In the genomic region with DNA sequence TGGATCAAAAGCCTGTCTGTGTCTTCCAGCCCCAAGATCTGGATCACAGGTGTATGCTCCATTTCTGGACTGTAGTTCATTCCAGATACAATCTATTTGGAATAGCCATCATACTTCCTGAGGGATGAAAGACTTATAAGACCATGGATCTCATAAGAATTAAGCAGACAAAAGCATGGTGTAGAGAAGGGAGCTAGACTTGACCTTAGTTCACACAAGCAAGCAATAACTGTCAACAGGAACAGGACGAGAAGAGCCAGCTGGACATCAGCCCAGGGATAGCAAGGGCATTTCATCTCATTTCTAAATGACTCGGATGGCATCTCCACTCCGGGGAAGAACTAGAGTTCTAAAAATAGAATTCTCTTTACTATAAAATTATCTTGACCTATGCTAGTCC, we compare ENCODE assay signal across 13 mouse cellular contexts. TPM values are rescaled to one million over a fixed set of nuclear protein-coding genes. Genes with fewer than 3 reads are reported as not detected.
A peak's percentile ranks its signal among the peaks of the same experiment; 100 is the strongest.
DNase-seq lines count a peak whose midpoint lies in the region; ATAC-seq lines count a peak whose summit lies in the region.
"Had no signal": no experiment of that assay in that cellular context is flagged by ENCODE, and none has a peak within 500 bp of the region (broad histone marks: within the 10 kb centered on the region; RNA-seq: fewer than 3 reads in every experiment).

No protein-coding gene starts in this region.

- H3K9me3 ChIP-seq in kidney, embryonic 16.5 days (ENCODE audit: low read length): no peaks in the 10 kb centered on the region
- H3K9me3 ChIP-seq: hindbrain, embryonic 12.5 days; midbrain, embryonic 10.5 days; neural tube, embryonic 12.5 days had no signal

- DNase-seq in kidney, postnatal 10 days: peak; percentile 21
- DNase-seq in adrenal gland, postnatal 14 days: peak; percentile 75
- peak; percentile 21 for DNase-seq in cerebellum, adult 9-11 months
- DNase-seq in heart, adult 9 months (ENCODE audit: low spot score in 2 of 2): peak; percentile 40 to 75
- no peak for DNase-seq in retina, embryonic 14.5 days (ENCODE audit: low spot score)
- DNase-seq in urinary bladder, adult 18-20 months (ENCODE audit: low spot score in 2 of 2): no peak
- DNase-seq in spleen, postnatal 4 days (ENCODE audit: low spot score in 2 of 2): no peak
- DNase-seq: liver, postnatal 0 days had no signal

- ATAC-seq in kidney, embryonic 16.5 days (ENCODE audit: low FRiP score, low TSS enrichment): no peak
- ATAC-seq: liver, postnatal 0 days had no signal

- no peaks in the 10 kb centered on the region for H3K27me3 ChIP-seq in kidney, embryonic 16.5 days (ENCODE audit: insufficient read depth, low read length)
- H3K27me3 ChIP-seq: hindbrain, embryonic 12.5 days; neural tube, embryonic 12.5 days had no signal

- H3K27ac ChIP-seq in kidney, embryonic 16.5 days (ENCODE audit: low read length): no peak overlapping the region
- H3K27ac ChIP-seq: hindbrain, embryonic 12.5 days; midbrain, embryonic 10.5 days; neural tube, embryonic 12.5 days had no signal

- H3K4me2 ChIP-seq in kidney, embryonic 16.5 days (replicated peaks; ENCODE audit: low read depth, low read length): no peak overlapping the region
- H3K4me2 ChIP-seq: hindbrain, embryonic 12.5 days; neural tube, embryonic 12.5 days had no signal

- H3K4me3 ChIP-seq in kidney, embryonic 16.5 days (ENCODE audit: low read length): no peak overlapping the region
- H3K4me3 ChIP-seq: hindbrain, embryonic 12.5 days; midbrain, embryonic 10.5 days; neural tube, embryonic 12.5 days had no signal

- no peaks in the 10 kb centered on the region for H3K4me1 ChIP-seq in kidney, embryonic 16.5 days (ENCODE audit: insufficient read depth, low read length)
- H3K4me1 ChIP-seq: hindbrain, embryonic 12.5 days; midbrain, embryonic 10.5 days; neural tube, embryonic 12.5 days had no signal

- H3K36me3 ChIP-seq in kidney, embryonic 16.5 days (ENCODE audit: insufficient read depth, low read length): no peaks in the 10 kb centered on the region
- H3K36me3 ChIP-seq: hindbrain, embryonic 12.5 days; midbrain, embryonic 10.5 days; neural tube, embryonic 12.5 days had no signal

- 19% methylated on average over 3 of the region's 3 CpGs for WGBS in kidney, embryonic 16.5 days

- no peak overlapping the region for H3K9ac ChIP-seq in kidney, embryonic 16.5 days (replicated peaks; ENCODE audit: low read length)
- H3K9ac ChIP-seq: hindbrain, embryonic 12.5 days; liver, postnatal 0 days; neural tube, embryonic 12.5 days had no signal

RNA-seq across cellular contexts. Expression of a gene that starts 46.3 kb away (rescaled TPM):
- polyA plus RNA-seq in kidney, embryonic 16.5 days (2015; fragmentation: Nextera tagmentation; extraction: Ambion mirVana): not detected in 2 replicates
- not detected in 2 replicates for total RNA-seq in adrenal gland, postnatal 14 days (2021)
- total RNA-seq: left cerebral cortex, postnatal 25 days had no signal
- polyA plus RNA-seq: hindbrain, embryonic 12.5 days; liver, postnatal 0 days; midbrain, embryonic 10.5 days; neural tube, embryonic 12.5 days had no signal

Comparison
In these comparisons a context has a peak if more than half of its experiments do, and no peak if none do; other contexts are left out.
1. DNase-seq: peak in kidney, postnatal 10 days (single experiment), adrenal gland, postnatal 14 days (single experiment), cerebellum, adult 9-11 months (single experiment) and heart, adult 9 months (2 of 2); none in retina, embryonic 14.5 days (single experiment), urinary bladder, adult 18-20 months (0 of 2) and spleen, postnatal 4 days (0 of 2).